Mouse (Mus musculus): ENCODE measurements around the gene Obscn. TPM values are rescaled to one million over a fixed set of nuclear protein-coding genes. Genes with fewer than 3 reads are reported as not detected.
A peak's percentile ranks its signal among the peaks of the same experiment; 100 is the strongest.

The Obscn gene
- polyA plus RNA-seq, 2 experiments, result 5.4 to 11.0 TPM

DNA sequence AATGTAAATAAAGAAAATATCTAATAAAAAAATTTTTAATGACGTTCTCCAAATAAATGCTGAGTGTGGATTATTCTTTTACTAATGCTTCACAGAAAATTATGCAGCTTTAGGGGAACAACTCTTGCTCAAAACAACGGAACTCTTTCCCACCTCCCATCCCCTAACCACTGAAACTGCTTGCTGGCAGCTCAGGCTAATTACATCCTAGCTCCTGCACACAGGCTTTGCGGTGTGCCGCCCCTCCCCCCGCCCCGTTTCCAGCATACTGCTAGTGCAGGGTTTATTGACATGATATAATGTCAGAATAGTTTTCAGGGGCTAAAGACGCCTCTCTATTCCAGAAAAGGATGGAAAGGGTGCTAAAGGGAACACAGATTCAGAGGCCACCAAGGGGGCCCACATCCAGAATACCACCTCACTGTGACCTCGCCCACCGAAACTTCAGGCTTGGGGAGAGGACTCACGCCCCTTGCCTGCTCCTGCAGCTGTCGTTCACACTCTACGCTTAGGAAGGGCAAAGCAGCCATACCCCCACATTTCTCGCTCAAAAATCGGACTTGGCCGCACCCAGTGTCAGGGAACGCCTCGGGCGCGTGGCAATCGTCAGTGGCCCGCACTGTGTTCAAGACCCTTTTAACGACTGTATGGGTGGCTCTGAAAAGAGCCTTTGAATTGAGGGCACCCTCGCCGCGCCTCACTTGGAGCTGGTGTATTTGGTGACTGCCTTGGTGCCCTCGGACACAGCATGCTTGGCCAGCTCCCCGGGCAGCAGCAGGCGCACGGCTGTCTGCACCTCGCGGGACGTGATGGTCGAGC, 182.6 kb downstream of the Obscn start:
- DNase-seq (ENCODE audit: low spot score) (peak; percentile 40), ATAC-seq (ENCODE audit: low FRiP score, low read depth) (peak; percentile 4; the same call in 1 of the 2 replicates)
- H3K36me3 ChIP-seq (ENCODE audit: control insufficient read depth, insufficient read depth, low read length), result peaks cover 9% of the 10 kb centered on the region
- peak overlapping the region; percentile 64 for H3K9ac ChIP-seq (ENCODE audit: low read depth, low read length, severe bottlenecking)
- peak overlapping the region; percentile 81 for H3K27ac ChIP-seq (replicated peaks; ENCODE audit: low read depth, low read length)
- H3K27me3 ChIP-seq (ENCODE audit: control insufficient read depth, insufficient read depth, low read length), result no peaks in the 10 kb centered on the region
- TF ChIP-seq POLR2A (IDR thresholded peaks at IDR 0.05; ENCODE audit: borderline replicate concordance, extremely low read depth, insufficient read depth, insufficient read length), result no peak
- peak overlapping the region; percentile 86 for H3K4me2 ChIP-seq (replicated peaks; ENCODE audit: low read depth, low read length, severe bottlenecking)
- peak overlapping the region; percentile 68 for H3K4me3 ChIP-seq (replicated peaks; ENCODE audit: low read length)
- H3K4me1 ChIP-seq (ENCODE audit: control insufficient read depth, insufficient read depth, low read length), result peaks cover 21% of the 10 kb centered on the region; the same call in 1 of the 2 replicates
- H3K9me3 ChIP-seq (ENCODE audit: control insufficient read depth, low read length), result no peaks in the 10 kb centered on the region
- WGBS, result 2% methylated on average over 29 of the region's 33 CpGs

DNA sequence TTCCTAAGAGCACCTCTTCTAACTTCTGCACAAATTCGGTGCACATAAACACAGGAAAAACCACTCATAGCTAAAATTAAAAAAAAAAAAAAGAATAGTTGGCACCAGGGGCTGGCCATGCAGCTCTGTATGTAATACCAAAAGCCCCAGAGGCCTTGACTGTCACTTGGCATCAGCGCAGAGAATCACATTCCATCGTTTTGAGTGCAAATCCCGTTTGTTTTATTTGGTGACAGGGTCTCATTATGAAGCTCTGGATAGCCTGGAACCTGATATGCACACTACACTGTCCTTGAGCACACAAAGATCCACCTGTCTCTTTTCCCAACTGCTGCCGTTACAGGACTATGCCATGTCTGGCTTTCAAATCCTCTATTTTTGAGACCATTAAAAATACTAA, 185.0 kb downstream of the Obscn start:
- no peaks in the 10 kb centered on the region for H3K9me3 ChIP-seq (ENCODE audit: control insufficient read depth, low read length)
- H3K27ac ChIP-seq (replicated peaks; ENCODE audit: low read depth, low read length), result no peak overlapping the region
- no peaks in the 10 kb centered on the region for H3K36me3 ChIP-seq (ENCODE audit: control insufficient read depth, insufficient read depth, low read length)
- 0 out of 2 replicates have a peak, but pooled peaks cover 9% of the 10 kb centered on the region for H3K4me1 ChIP-seq (ENCODE audit: control insufficient read depth, insufficient read depth, low read length)
- TF ChIP-seq POLR2A (IDR thresholded peaks at IDR 0.05; ENCODE audit: borderline replicate concordance, extremely low read depth, insufficient read depth, insufficient read length), result no peak
- peaks cover 7% of the 10 kb centered on the region; the same call in 1 of the 2 replicates for H3K27me3 ChIP-seq (ENCODE audit: control insufficient read depth, insufficient read depth, low read length)
- no peak overlapping the region for H3K4me2 ChIP-seq (replicated peaks; ENCODE audit: low read depth, low read length, severe bottlenecking)
- ATAC-seq (ENCODE audit: low FRiP score, low read depth) (no peak), DNase-seq (ENCODE audit: low spot score) (no peak)
- no peak overlapping the region for H3K4me3 ChIP-seq (replicated peaks; ENCODE audit: low read length)
- H3K9ac ChIP-seq (ENCODE audit: low read depth, low read length, severe bottlenecking), result no peak overlapping the region
- 73% methylated on average over 5 of the region's 5 CpGs for WGBS

GRCm38 (mm10) chr11:58949480-58950431, 186.4 kb downstream of the Obscn start:
- Histone ChIP-seq H3K9ac (ENCODE audit: low read depth, low read length, severe bottlenecking) (peak overlapping the region; percentile 55), H3K27me3 (ENCODE audit: control insufficient read depth, insufficient read depth, low read length) (peaks cover 7% of the 10 kb centered on the region; the same call in 1 of the 2 replicates), H3K27ac (replicated peaks; ENCODE audit: low read depth, low read length) (peak overlapping the region; percentile 74), H3K4me2 (replicated peaks; ENCODE audit: low read depth, low read length, severe bottlenecking) (peak overlapping the region; percentile 68), H3K9me3 (ENCODE audit: control insufficient read depth, low read length) (no peaks in the 10 kb centered on the region), H3K36me3 (ENCODE audit: control insufficient read depth, insufficient read depth, low read length) (no peaks in the 10 kb centered on the region), H3K4me1 (ENCODE audit: control insufficient read depth, insufficient read depth, low read length) (0 out of 2 replicates have a peak, but pooled peaks cover 7% of the 10 kb centered on the region), H3K4me3 (replicated peaks; ENCODE audit: low read length) (peak overlapping the region; percentile 44)
- DNase-seq (ENCODE audit: low spot score) (peak; percentile 78), ATAC-seq (ENCODE audit: low FRiP score, low read depth) (no peak)
- WGBS, result 8% methylated on average over 20 of the region's 20 CpGs
- TF ChIP-seq POLR2A (IDR thresholded peaks at IDR 0.05; ENCODE audit: borderline replicate concordance, extremely low read depth, insufficient read depth, insufficient read length), result no peak

- TF ChIP-seq POLR2A (IDR thresholded peaks at IDR 0.05; ENCODE audit: borderline replicate concordance, extremely low read depth, insufficient read depth, insufficient read length), result peak; percentile 96; the same call in 1 of the 2 replicates
- WGBS, result under 1% methylated on average over 43 of the region's 48 CpGs
- peak; percentile 91 for DNase-seq (ENCODE audit: low spot score)
- peak within 1 kb of the TSS; percentile 68 for H3K4me2 ChIP-seq (replicated peaks; ENCODE audit: low read depth, low read length, severe bottlenecking)
- H3K4me3 ChIP-seq (replicated peaks; ENCODE audit: low read length), result peak within 1 kb of the TSS; percentile 44
- 0 out of 2 replicates have a peak, but pooled peaks cover 7% of the 10 kb centered on the region for H3K4me1 ChIP-seq (ENCODE audit: control insufficient read depth, insufficient read depth, low read length)
- H3K27ac ChIP-seq (replicated peaks; ENCODE audit: low read depth, low read length), result peak within 1 kb of the TSS; percentile 81
- no peaks in the 10 kb centered on the region for H3K9me3 ChIP-seq (ENCODE audit: control insufficient read depth, low read length)
- peak within 1 kb of the TSS; percentile 55 for H3K9ac ChIP-seq (ENCODE audit: low read depth, low read length, severe bottlenecking)
- H3K36me3 ChIP-seq (ENCODE audit: control insufficient read depth, insufficient read depth, low read length), result no peaks in the 10 kb centered on the region
- H3K27me3 ChIP-seq (ENCODE audit: control insufficient read depth, insufficient read depth, low read length), result peaks cover 7% of the 10 kb centered on the region; the same call in 1 of the 2 replicates
- ATAC-seq (ENCODE audit: low FRiP score, low read depth), result peak; percentile 90
Observed at GRCm38 (mm10) chr11:58948542-58949479, 187.4 kb downstream of the Obscn start, which contains the start of gene Hist3h2ba. Gene Hist3h2ba, plus strand, starts transcription at chr11:58948920.

Measured in limb, embryonic 14.5 days (tissue).